Mouse (Mus musculus) adrenal gland (tissue): ENCODE measurements around the gene Hsd17b13.
"Not testable (repeated sequence)": the region's sequence is repeated elsewhere in the genome, so short reads cannot be mapped to it uniquely, and the experiment has no call there.

Experiments used
- intact Hi-C: fragments of 180-260 bp; cut with DNase I; formaldehyde crosslinking; loops from one replicate; pipeline ENCODE4 v1.15.1; 2025

Gene Hsd17b13

DNA sequence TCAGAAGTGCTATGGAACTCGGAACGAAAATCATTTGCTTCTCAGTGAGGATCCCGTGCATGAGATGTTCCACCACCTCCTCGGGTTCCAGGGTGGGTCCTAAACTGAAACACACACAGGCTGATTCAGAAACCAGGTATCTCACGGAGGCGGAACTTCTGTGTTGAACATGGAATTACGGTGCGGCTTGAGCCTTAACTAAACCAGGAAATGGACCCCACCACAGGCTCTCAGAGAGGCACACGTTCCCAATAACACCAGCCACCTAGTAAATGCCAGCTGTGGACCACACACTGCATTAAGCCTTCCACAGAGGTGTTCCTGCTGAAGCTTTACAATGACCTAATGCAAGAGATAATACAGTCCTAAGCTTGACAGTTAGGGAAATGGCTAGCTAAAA is 15.6 kb upstream of the Hsd17b13 start:
- intact Hi-C loops = no loop called here

DNA sequence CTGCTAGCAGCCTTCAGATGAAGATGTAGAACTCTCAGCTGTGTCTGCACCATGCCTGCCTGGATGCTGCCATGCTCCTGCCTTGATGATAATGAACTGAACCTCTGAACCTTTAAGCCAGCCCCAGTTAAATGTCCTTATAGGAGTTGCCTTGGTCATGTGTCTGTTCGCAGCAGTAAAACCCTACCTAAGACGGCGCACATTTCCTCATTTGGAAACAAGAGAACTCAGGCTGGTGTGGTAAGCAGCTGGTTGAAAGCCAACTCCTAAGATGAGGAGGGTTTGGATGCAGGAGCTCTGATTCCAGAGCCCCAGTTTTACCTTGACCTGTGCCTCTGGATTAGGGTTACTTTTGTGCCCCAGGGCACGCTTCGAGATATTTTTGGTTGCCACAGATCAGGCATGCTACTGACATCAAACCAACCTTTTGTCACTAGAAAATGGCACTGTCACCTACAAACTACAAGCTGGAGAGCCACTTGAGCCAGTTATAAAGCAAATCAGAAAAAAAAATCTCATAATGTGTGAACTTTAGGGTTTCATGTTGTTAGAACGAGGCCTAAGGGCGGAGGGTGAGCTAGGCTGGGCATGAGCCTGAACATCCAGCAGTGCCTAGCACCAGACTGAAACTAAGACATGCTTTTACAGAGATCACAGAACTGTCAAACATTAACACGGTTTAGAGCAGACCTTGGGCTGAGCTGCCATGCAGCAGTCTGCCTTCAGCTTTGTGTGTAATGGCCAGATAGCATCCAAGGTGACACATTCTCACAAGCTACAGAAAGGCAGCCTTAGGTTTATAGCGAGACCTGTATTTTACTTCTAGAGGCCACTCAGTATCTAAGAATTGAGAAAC is 3.7 kb upstream of the Hsd17b13 start:
- intact Hi-C loops = no loop called here

DNA sequence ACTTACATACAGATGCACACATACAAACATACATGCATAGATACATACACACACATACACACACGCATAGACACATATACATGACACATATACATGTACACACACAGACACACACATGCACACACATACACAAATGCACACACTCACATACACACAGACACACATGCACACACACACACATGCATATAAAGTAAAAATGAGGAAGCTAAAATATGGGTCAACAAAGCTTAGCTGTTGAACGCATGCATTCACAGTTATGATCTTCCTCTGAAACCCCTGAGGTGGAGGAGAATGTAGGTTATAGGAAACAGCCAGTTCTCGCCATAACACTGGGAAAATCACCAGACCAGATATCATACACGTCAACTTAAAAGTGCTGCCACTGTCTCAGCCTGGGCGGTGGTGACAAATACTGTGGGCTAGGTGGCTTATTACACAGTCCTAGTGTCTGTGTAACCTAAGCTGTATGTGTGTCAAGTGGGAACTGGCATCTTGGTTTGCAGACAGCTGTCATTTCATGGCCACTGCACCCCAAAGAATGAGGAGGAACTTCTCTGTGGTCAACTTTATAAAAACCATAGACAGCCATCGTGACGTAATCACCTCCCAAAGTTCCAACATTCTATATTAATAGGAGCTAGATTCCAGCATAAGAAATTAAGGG is 829 bp upstream of the Hsd17b13 start:
- intact Hi-C loops = no loop called here

DNA sequence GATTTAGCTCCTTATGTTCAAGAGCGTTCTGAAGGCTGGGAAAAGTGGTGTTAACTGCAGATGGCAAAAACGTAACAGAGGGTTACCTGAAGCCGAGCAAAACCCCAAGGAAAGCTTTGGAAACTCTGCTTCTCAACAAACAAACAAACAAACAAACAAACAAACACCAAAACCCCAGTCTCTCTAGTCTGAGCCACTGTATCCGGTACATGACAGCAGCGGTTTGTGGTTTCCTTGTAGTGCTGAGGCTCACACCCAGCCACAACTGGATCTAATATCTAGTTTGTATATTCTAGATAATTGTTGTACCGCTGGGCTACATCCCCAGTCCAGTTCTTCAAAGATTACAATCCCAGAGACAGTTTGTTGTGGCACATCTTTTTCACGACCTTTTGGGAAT is 1.5 kb downstream of the Hsd17b13 start:
- intact Hi-C loops = no loop called here

DNA sequence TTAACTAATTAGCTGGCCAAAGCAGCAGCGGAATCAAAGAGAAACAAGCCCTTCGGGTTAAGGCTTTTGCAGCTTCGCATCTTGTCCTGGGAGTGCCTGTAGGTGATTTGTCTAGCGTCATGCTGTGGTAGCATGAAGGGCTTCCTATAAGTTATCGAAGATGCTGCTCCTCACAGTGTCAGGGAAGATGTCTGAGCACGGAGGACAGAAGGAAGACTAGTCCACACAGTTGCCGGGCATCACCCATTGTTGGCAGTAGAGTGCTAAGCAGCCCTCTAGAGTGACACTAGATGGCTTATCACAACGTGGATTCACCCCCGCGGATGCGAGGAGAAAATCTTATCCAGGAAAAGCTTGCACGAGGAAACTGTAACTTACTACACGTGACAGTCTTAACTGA is 4.4 kb downstream of the Hsd17b13 start:
- intact Hi-C loops = no loop called here

DNA sequence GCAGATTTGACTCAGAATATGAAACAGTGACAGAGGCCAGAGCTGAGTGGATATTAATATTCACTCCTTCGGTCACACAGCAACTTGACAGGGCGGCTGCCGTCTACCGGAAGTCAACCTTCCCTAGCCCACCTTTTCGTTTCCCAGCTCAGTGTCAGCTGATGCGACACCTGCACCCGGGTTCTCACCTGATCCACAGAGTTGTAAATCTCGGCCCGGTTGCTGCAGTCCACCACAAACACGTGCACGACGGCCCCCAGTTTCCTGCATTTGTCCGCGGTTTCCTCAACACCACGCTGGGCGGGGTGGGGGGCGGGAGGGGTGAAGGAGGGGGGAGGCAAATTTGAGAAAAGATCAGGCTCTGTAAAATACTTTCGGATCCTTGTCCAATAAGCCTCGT is 4.8 kb downstream of the Hsd17b13 start:
- intact Hi-C loops = no loop called here

DNA sequence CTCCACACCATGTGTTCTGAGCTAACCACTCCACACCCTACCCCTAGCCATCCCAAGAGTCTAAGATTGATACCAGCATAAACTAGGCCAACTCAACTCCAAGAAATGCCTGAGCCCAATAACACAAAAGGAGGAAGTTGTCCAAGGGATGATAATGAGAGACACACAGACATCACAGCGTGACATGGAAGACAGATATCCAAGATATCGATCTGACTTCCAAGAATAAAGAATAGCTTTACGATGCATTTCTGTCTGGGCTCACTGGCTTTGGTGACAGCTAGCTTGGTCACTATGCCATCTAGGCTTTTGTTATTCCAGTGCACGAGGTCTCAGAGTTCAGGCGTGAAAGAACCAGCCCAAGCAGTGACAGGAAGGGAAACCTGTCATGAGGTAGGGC is 6.2 kb downstream of the Hsd17b13 start:
- intact Hi-C loops = no loop called here

DNA sequence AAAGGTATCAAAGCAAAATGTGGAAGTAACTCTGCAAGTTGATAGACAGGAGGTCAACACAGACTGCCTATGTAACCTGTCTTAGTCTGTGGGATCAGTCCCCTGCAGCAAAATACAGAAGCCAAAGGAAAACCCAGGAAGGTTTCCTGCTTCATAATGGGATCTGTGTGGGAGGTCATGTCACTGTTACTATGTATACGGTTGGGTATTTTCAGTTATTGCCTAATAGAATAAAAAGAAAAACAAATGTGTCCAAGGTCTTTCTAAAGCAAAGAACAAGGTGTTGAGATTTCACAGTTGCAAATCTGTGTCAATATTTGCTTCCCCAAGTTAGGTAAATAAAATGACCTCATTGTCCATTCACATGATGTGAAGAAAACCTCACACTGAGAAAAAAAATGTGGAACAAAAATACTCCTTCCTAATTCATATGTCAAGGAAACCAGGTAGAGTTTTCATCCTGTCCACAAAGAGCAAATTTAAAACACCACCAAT is 14.2 kb downstream of the Hsd17b13 start:
- intact Hi-C loops = no loop called here

DNA sequence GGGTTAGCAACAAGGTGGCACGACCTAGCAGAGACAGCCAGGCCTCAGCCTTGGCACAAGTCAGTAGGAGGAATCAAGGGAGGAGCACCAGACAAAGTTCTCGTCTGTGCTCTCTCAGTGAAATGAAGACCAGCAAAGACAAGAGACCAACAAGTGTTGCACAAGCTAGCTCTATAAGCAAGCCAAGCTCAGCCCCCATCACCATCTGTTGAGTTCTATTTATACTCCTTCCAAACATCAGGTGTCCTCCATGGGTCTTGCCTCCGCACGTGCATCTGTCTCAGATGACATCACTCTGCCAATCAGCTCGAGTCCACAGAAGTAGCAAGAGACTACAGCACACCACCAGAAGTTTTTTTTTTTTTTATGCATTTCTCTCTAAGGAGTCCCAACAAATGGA is 22.6 kb downstream of the Hsd17b13 start:
- intact Hi-C loops = no loop called here

DNA sequence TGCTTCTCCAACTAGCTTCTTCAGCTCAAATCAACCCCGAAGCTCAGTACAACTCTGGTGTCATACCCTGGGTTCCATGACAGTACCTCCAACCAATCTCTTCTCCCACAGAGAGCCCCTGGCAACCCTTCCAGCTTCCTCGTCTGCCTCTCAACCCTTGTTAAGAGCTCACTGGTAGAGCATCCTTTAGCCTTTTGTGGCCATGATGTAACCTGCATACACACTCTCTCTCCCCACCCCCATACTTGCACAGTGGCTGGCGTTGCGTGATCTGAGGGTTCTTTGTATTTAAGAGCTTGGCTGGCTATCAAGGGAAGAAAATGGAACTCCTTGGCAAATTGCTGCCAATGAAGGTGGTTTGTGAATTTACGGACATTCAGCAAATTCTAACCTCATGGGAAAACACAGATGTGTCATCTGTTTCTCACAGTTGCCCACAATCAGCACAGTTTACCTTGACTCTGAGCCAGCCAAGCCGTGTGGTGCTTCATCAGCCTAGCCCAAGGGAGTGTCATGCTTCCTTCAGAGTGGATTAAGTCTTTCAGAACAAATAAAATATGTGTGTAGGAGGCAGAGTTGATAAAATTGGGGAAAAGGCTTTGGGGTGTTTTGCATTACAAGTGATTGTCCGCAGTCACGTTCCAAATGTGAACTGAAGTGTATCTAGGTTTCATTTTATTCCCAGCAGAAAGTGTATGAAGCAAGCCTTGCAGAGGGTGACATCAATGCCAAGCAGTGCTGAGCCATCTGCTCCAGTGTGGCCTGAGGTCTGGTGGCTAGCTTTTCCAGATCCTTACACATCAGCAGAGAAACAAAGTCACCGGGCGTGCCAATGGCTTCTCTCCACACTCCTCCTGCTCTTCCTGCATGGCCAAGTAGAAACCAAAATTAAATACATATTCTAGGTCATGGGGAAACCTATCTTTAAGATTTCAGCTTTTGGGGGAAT is 23.8 kb downstream of the Hsd17b13 start:
- intact Hi-C loops = no loop called here

DNA sequence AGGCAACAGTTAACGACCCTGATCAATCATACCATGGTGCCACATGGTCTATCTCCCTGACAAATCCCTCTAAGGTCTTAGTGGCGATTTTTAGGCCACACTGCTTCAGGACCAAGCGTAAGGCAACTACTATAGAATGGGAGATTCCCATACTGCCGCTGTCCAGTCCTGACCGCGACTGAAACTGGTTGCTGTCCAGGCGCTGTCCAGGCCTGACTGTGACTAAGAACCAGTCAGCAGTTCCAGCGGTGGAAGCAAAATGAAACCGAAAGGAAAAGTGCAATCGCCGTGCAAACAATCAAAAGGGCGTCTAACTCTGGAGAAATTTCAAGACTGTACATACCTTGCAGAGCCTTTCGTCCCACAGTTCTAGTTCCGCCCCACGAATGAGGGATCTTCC is 27.1 kb downstream of the Hsd17b13 start:
- intact Hi-C loops = not testable (repeated sequence)

DNA sequence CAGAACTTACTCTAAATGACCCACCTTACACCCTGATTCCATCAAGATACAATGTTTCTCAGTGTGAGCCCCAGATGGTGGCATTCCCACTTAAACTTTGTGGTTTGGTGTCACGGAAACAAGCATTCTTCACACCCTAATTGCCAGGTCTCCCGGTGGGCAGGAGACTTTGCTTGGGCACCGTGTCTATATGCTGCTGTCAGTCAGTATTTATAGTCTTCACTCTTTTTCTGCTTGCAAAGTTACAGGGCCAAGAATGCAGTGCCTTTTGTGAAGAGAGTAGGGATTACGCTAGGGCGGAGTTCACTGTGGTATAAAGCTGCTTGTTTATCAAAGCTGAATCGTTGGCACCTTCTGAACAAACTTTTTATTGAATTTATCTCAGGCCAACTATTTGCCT is 34.0 kb downstream of the Hsd17b13 start:
- intact Hi-C loops = no loop called here

DNA sequence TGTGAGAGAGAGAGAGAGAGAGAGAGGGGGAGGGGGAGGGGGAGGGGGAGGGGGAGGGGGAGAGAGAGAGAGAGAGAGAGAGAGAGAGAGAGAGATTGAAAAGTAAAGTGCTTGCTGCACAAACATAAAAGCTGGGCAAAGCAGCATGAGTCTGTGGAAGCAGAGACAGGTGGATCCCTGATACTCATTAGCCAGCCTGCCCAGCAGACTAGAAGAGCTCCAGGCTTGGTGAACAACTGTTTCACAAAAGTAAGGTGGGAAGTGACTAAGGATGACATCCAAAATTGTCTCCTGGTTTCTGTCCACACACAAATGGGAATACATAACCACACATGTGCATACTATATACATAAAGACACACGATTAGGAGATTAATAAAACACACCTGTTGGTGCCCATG is 37.4 kb downstream of the Hsd17b13 start:
- intact Hi-C loops = no loop called here

DNA sequence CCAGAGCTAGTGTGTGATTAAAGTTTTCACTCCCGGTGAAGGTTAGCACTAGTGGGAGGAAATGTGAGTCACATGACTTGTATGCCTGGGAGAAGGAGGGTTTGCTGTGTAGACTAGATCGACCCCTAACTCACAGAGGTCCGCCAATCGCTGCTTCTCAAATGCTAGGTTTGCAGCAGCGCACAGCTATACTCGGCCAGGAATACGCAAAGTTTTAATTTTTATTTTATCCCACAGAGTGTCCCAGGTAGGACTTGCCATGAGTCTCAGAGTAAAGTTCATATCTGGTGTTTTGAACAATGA is 37.9 kb downstream of the Hsd17b13 start:
- intact Hi-C loops = no loop called here

DNA sequence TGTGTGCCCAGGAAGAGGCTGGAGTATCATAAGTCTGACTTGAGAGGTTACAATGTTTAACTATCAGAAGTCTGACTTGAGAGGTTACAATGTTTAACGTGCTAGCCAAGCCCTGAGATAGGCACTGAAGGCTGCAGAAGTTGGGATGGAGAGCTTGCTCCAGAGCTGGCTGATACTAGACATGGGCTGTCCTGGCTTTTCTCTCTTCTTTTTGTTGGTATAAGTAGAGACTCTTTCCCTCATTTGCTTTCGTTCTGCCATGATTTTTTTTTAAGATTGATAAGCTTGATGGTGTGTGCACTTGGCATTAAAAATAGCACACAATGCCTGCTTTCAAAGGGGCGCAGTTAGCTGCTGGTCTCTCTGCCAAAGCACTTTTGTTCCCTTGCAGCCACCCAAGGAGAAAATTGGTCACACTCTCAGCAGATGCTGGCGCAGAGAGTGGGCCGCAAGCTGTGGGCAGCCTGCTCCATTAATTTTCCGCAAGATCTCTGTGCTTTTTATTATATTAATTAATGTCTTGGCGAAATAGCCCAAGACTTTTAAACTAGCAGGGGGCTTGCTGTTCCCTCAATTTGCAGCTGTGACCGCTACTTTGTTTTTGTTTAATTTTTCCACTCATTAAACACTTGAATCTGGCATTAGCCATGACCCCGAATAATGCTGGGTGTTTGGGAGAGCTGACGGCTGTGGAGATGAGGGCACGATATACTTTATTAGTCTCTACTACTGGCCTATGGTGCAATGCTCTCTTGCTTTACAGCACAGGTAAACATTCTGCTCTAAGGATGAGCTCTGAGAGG is 38.5 kb downstream of the Hsd17b13 start:
- intact Hi-C loops = no loop called here

DNA sequence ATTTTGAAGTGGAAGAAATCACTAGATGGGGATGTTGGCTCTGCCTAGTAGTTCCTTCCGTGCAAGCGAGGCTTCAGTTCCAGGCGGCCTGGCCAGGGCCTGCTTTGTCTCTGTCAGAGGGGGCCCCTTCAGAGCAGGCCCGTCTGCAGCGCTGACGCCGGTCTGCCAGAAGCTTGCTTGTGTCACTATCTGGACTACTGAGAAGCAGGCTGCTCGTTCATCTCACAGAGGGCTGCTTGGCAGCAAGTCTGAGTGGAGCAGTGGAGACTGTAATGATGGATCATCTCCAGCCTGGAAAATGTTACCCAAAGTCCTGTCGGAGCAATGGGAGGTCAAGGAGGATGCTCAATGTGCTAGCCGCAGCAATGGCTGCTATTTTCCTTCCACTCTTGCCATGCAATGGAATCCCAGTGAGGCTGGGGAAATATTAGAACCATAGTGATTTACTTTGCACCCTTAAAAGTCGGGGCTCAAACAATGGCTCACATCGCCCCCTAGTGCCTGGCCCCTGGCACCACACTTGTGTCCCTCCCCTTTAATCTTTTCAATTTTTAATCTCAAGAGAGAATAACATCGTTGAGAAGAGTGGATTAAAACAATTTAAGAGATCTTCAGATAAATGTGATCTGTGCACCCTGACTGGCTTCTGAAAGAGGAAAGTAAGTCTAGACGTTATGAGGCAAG is 40.2 kb downstream of the Hsd17b13 start:
- intact Hi-C loops = no loop called here

DNA sequence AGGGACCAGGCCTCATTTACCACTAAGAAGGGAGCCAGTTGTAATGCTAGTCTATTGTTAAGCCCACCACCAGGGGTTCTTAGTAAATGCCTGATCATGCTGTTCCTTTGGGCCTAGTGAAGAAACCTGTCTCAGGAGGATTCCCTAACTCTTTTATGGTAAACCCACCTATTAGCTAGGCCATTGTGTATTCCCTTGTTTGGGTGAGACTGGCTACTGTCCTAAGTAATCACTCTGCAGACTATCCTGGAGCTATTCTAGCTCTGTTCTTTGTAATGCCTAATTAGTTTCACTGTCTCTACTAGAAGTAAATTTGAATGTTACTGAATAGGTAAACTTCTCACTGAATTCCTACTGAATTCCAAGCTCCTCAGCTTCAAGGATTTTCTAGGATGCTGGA is 45.3 kb downstream of the Hsd17b13 start:
- intact Hi-C loops = not testable (repeated sequence)

DNA sequence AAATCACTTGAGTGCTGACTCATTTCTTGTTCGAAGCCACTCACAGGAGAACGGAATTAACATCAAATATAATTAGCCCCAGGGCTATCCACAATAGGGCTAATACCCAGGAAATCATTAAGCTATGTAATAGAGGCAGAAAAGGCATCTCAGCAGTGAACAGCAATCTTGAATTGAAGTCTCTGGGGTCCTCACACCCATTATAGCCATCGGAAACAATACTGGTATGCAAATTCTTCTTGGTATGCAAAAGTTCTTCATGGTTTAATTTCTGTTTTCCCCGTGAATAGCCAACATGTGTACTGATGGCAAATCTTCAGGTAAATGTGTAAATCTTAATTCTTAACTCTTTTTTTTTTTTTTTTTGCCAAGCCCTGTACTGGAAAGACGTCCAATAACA is 46.7 kb downstream of the Hsd17b13 start:
- intact Hi-C loops = no loop called here

DNA sequence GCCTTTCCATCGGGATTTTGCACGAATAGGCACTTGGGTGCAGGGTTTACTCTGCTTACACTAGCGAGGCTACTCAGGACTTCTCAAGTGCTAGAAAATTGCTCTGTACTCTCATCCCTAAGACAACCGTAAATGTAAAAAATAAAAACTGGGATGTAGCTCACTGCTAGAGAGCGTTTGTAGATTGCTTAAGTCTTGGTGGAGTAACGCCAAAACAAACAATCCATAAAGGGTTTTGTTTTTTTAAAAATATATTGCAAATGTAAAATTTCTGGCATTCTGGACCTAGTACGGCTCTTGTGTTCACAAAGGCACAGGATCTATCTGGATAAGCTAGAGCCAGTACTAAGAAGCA is 49.0 kb downstream of the Hsd17b13 start:
- intact Hi-C loops = loop anchor here (10.0 kb wide), 2 partner anchors 253 to 583 kb away; no protein-coding TSS in a partner anchor

DNA sequence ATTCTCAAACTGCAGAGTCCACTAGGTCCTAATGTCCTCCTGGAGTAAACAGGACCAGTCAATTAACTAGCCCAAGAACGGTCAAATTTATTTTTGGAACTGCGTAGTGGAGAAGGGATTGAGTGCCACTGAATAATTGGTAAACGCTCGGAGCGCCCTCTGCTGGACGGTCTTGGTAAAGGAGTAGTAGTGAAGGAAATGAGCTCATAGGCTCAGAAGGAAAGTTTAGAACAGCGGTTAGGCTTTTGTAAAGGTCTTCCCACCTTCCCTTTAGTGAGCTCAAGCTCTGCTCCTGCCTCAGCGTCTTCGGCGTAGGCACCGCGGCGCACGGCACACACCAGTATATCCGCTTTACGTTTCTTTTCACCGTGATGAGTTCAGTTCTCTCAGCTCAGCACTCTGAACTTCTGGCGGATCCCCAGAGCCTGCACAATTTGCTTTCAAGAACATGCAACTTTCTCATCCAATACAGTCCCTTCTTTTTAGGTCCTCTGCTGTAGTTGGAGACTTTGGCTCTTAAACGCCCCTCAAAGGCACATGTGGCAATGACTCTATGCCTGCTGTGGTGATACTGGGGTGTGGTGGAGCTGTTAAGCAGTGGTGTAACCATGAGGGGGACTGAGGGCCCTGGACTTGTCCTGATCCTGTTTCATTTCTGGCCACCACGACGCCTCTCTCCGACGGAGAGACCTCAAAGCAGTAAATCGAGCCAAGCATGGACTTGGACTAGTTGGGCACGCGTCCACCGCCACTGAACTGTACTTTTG is 49.6 kb downstream of the Hsd17b13 start:
- intact Hi-C loops = loop anchor here (1.0 to 10.0 kb wide), 3 partner anchors 71 to 583 kb away; no protein-coding TSS in a partner anchor
